Mouse (Mus musculus) stomach, postnatal 0 days (tissue): ENCODE measurements around the gene Slc43a1.
"Not testable (repeated sequence)": the region's sequence is repeated elsewhere in the genome, so short reads cannot be mapped to it uniquely, and the experiment has no call there.

ENCODE experiments used
- CTCF ChIP-seq: IDR thresholded peaks from 2 replicates; pipeline ENCODE4 v1.5.1; 2016; ENCODE audit warnings: antibody characterized with exemption, low read depth, mild to moderate bottlenecking, moderate library complexity
- EP300 ChIP-seq: optimal IDR thresholded peaks from 2 replicates; pipeline ENCODE3; 2016; ENCODE audit warnings: antibody characterized with exemption

DNA sequence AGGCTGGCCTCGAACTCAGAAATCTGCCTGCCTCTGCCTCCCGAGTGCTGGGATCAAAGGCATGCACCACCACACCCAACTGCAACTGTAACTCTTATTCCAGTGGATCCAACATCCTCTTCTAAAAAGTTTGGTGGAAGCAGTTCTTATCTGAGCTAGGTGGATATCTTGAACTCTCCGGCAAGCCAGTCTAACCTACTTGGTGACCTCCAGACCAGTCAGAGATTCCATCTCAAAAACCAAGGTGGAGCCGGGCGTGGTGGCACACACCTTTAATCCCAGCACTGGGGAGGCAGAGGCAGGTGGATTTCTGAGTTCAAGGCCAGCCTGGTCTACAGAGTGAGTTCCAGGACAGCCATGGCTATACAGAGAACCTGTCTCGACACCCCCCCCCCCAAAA lies 58.0 kb downstream of the Slc43a1 start:
- not testable (repeated sequence) for TF ChIP-seq CTCF, EP300
